Mouse (Mus musculus) adrenal gland, adult 2 months (tissue): Measurements from ENCODE around the gene Gpr146. TPM values are rescaled to one million over a fixed set of nuclear protein-coding genes. Genes with fewer than 3 reads are reported as not detected.

Experiments used
- DNase-seq: peaks from one replicate; pipeline ENCODE4 v3.0.0; 2021
- polyA plus RNA-seq: library from polyadenylated mRNA; depleted of rRNA; stranded (reverse); fragments of >200 nt; gene quantifications from 2 replicates; pipeline ENCODE4 v1.2.3, GENCODE M21; 2012
- total RNA-seq, 2 experiments: library from RNA; stranded (reverse); gene quantifications; 2 replicates each; pipeline ENCODE4 v1.2.3; 2021

Gene Gpr146
- total and polyA plus RNA-seq, 3 experiments: 9.2 to 31.4 (median 21.2) TPM

- no peak for DNase-seq
Measured at GRCm38 (mm10) chr5:139358653-139359052, 18.8 kb upstream of the Gpr146 start.

- DNase-seq: no peak
Measured at GRCm38 (mm10) chr5:139359244-139359643, 18.3 kb upstream of the Gpr146 start.

GRCm38 (mm10) chr5:139363858-139364257, 13.6 kb upstream of the Gpr146 start:
- DNase-seq: no peak

- DNase-seq: peak; percentile 84
Measured at GRCm38 (mm10) chr5:139364260-139364910, 13.1 kb upstream of the Gpr146 start.

- DNase-seq: no peak
Measured at GRCm38 (mm10) chr5:139364911-139365571, 12.5 kb upstream of the Gpr146 start.

GRCm38 (mm10) chr5:139365827-139366226, 11.7 kb upstream of the Gpr146 start:
- DNase-seq: no peak

GRCm38 (mm10) chr5:139366484-139366883, 11.0 kb upstream of the Gpr146 start:
- DNase-seq: no peak

- DNase-seq: no peak
Measured at GRCm38 (mm10) chr5:139367884-139368458, 9.5 kb upstream of the Gpr146 start.

GRCm38 (mm10) chr5:139368638-139369320, 8.7 kb upstream of the Gpr146 start:
- no peak for DNase-seq

GRCm38 (mm10) chr5:139370336-139370735, 7.2 kb upstream of the Gpr146 start:
- no peak for DNase-seq

- no peak for DNase-seq
Measured at GRCm38 (mm10) chr5:139371118-139371517, 6.4 kb upstream of the Gpr146 start.

GRCm38 (mm10) chr5:139371631-139372401, 5.7 kb upstream of the Gpr146 start:
- peak; percentile 96 for DNase-seq

- no peak for DNase-seq
Measured at GRCm38 (mm10) chr5:139373126-139373525, 4.4 kb upstream of the Gpr146 start.

- DNase-seq: no peak
Measured at GRCm38 (mm10) chr5:139373889-139374444, 3.5 kb upstream of the Gpr146 start.

- DNase-seq: no peak
Measured at GRCm38 (mm10) chr5:139374841-139375240, 2.7 kb upstream of the Gpr146 start.

- DNase-seq: no peak
Measured at GRCm38 (mm10) chr5:139378271-139378556, 717 bp downstream of the Gpr146 start.

- peak; percentile 91 for DNase-seq
Measured at GRCm38 (mm10) chr5:139378986-139379629, 1.6 kb downstream of the Gpr146 start.

GRCm38 (mm10) chr5:139379771-139380384, 2.4 kb downstream of the Gpr146 start:
- DNase-seq: no peak

- DNase-seq: peak; percentile 99
Measured at GRCm38 (mm10) chr5:139380385-139381248, 3.1 kb downstream of the Gpr146 start.
